Mouse (Mus musculus): ENCODE data around the gene Slc5a4a. TPM values are rescaled to one million over a fixed set of nuclear protein-coding genes. Genes with fewer than 3 reads are reported as not detected.

Gene Slc5a4a
- polyA plus RNA-seq, 1 experiment from 2014 or later: not detected

GRCm38 (mm10) chr10:76237341-76238225 lies 90.3 kb downstream of the Slc5a4a start, which contains the start of gene Prmt2:
Gene Prmt2, minus strand, starts transcription at chr10:76237865.
- peak; percentile 99 for ATAC-seq (ENCODE audit: low read depth)
- no peaks in the 10 kb centered on the region for H3K27me3 ChIP-seq (replicated peaks; ENCODE audit: control insufficient read depth, insufficient read depth, low read length)
- no peaks in the 10 kb centered on the region for H3K9me3 ChIP-seq (ENCODE audit: control insufficient read depth, low read length)
- H3K4me2 ChIP-seq (ENCODE audit: low read depth, low read length): peak within 1 kb of the TSS; percentile 62
- H3K4me1 ChIP-seq (ENCODE audit: control insufficient read depth, insufficient read depth, low read length): peaks cover 11% of the 10 kb centered on the region
- H3K36me3 ChIP-seq (ENCODE audit: control insufficient read depth, insufficient read depth, low read length): peaks cover 8% of the 10 kb centered on the region; the same call in 1 of the 2 replicates
- H3K4me3 ChIP-seq (ENCODE audit: low read depth, low read length): peak within 1 kb of the TSS; percentile 76
- 1% methylated on average over 46 of the region's 47 CpGs for WGBS
- H3K27ac ChIP-seq (replicated peaks; ENCODE audit: low read depth, low read length): peak within 1 kb of the TSS; percentile 91
- H3K9ac ChIP-seq (ENCODE audit: low read depth, low read length): peak within 1 kb of the TSS; percentile 74
- peak; percentile 97 for DNase-seq (ENCODE audit: low spot score)

MicroRNA genes within 50 kb of the gene (microRNA counts, 519-probe panel; counts per million panel counts)
- 1,676 counts per million, percentile 9 among the panel's probes with 10 or more counts for microRNA mmu-miR-678

Small RNA genes within 50 kb of the gene (microRNA-seq; reads per million reads assigned to microRNA genes)
- gene Mir678 (ENCODE audit: borderline number of aligned reads): not detected

Other genes with a start within 250 kb of the Slc5a4a start
- 150 and 173 TPM in 2 replicates for gene Smarcb1, start 225.8 kb upstream of the Slc5a4a start, polyA plus RNA-seq (2014; fragmentation: Nextera tagmentation; extraction: Ambion mirVana)
- gene Chchd10, start 214.3 kb upstream of the Slc5a4a start, polyA plus RNA-seq (2014; fragmentation: Nextera tagmentation; extraction: Ambion mirVana): 28.3 and 53.3 TPM in 2 replicates
- 53.6 and 72.3 TPM in 2 replicates for gene Mmp11, start 211.0 kb upstream of the Slc5a4a start, polyA plus RNA-seq (2014; fragmentation: Nextera tagmentation; extraction: Ambion mirVana)
- gene Gm867, start 206.8 kb upstream of the Slc5a4a start, polyA plus RNA-seq (2014; fragmentation: Nextera tagmentation; extraction: Ambion mirVana): 0.24 TPM in 1 of 2 replicates, not detected in the other
- 1.1 and 1.4 TPM in 2 replicates for gene Vpreb3, start 204.4 kb upstream of the Slc5a4a start, polyA plus RNA-seq (2014; fragmentation: Nextera tagmentation; extraction: Ambion mirVana)
- gene Gm5134, start 192.9 kb upstream of the Slc5a4a start, polyA plus RNA-seq (2014; fragmentation: Nextera tagmentation; extraction: Ambion mirVana): 0.07 and 0.17 TPM in 2 replicates
- 17.8 and 18.7 TPM in 2 replicates for gene Zfp280b, start 114.8 kb upstream of the Slc5a4a start, polyA plus RNA-seq (2014; fragmentation: Nextera tagmentation; extraction: Ambion mirVana)
- gene Slc5a4b, start 36.5 kb upstream of the Slc5a4a start, polyA plus RNA-seq (2014; fragmentation: Nextera tagmentation; extraction: Ambion mirVana): not detected in 2 replicates
- gene Prmt2, start 90.4 kb downstream of the Slc5a4a start, polyA plus RNA-seq (2014; fragmentation: Nextera tagmentation; extraction: Ambion mirVana): 68.7 and 71.5 TPM in 2 replicates
- 12.9 and 14.6 TPM in 2 replicates for gene S100b, start 106.4 kb downstream of the Slc5a4a start, polyA plus RNA-seq (2014; fragmentation: Nextera tagmentation; extraction: Ambion mirVana)
- 6.0 and 7.7 TPM in 2 replicates for gene Dip2a, start 197.8 kb downstream of the Slc5a4a start, polyA plus RNA-seq (2014; fragmentation: Nextera tagmentation; extraction: Ambion mirVana)

Measured in embryonic facial prominence, embryonic 14.5 days (tissue).